Mouse (Mus musculus) heart, adult 2 months (tissue): Measurements from ENCODE around the gene Zfp664.

Experiments used
- CTCF ChIP-seq: fragments of 200-600 bp; IDR thresholded peaks from 2 replicates; pipeline ENCODE4 v1.8.1; 2022; ENCODE audit warnings: antibody characterized with exemption, mild to moderate bottlenecking, moderate library complexity
- EP300 ChIP-seq: fragments of 200-500 bp; IDR thresholded peaks from 2 replicates; pipeline ENCODE4 v1.6.1; 2011; ENCODE audit warnings: low read depth, low read length, control low read depth; ENCODE audit not compliant: insufficient read depth
- POLR2A ChIP-seq: fragments of 200-500 bp; IDR thresholded peaks from 2 replicates; pipeline ENCODE4 v1.6.1; 2011; ENCODE audit warnings: mild to moderate bottlenecking, low read depth, low read length, control low read depth; ENCODE audit not compliant: insufficient read depth

GRCm38 (mm10) chr5:124902195-124902594 lies 39.7 kb downstream of the Zfp664 start:
- TF ChIP-seq EP300 (no peak), POLR2A (no peak), CTCF (no peak)
